Mouse (Mus musculus): ENCODE measurements around the gene Heyl.
"Not testable (repeated sequence)": the region's sequence is repeated elsewhere in the genome, so short reads cannot be mapped to it uniquely, and the experiment has no call there.

The Heyl gene

GRCm38 (mm10) chr4:123289038-123289437 lies 55.7 kb downstream of the Heyl start:
- DNase-seq = no peak

GRCm38 (mm10) chr4:123292390-123292789 lies 59.0 kb downstream of the Heyl start:
- DNase-seq = no peak

DNA sequence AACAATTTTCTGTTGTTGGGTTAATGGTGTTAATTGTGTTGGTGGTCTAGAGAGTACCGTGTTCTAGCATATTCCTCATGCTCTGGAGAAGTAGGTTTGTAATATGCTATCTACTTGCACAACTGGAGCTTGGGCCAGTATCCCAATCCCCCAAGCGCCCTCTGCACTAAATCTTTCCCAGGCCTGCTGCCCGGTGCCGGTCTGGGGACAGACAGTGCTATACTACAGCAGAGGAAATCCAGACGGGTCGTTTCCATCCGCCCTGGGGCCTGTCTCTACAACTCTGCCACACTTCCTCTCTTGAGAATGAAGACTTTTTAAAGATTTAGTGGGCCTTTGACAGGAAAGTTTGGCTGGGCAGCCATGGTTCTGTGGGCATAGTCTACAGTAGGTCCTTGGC lies 59.6 kb downstream of the Heyl start:
- no peak for DNase-seq

DNA sequence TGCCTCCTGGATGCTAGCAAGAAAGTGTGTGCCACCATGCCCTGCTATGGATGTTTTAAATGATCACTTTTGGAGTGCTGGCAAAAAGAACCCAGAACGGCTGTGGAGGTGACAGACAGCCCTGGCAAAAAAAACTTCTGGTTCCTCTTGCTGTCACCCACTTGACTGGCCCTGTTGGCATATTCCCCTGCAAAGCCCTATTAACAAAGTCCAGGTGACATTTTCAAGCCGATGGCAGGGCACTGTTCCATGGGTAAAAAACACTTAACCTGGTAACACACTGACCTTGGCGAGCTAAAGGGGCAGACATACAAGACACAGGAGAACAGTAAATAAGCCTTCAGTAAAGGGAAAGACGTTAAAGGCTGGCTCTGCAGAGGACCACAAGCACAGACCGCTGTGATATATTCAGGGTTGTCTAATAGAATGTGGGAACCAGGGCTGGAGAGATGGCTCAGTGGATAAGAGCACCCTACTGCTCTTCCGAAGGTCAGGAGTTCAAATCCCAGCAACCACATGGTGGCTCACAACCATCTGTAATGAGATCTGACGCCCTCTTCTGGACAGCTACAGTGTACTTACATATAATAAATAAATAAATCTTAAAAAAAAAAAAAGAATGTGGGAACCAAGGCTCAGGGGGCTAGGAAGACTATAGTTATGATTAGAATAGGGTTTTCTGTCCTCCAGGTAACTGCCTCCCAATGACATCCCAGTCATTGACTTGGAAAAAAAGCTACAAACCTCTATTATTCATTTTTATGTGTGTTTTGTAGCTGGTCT lies 60.5 kb downstream of the Heyl start:
- DNase-seq = no peak

DNA sequence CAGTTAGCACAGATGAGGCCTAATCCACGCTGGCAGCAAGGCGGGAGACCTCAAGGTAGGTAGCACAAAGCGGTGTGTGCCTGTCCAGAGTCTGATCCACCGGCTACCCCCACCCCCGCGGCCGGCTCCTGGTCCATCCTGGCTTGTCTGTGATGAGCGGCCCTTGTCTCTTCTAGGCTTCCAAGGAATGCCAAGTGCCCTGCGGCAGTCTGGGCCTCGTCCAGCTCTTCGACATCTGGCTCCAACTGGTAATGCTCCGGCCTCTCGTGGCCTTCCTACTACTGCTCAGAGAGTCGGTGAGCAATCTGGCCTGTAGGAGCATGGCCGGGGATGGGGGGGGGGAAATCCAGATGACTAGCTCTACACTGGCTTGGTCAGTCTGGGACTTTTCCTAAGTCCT lies 61.7 kb downstream of the Heyl start:
- not testable (repeated sequence) for DNase-seq

DNA sequence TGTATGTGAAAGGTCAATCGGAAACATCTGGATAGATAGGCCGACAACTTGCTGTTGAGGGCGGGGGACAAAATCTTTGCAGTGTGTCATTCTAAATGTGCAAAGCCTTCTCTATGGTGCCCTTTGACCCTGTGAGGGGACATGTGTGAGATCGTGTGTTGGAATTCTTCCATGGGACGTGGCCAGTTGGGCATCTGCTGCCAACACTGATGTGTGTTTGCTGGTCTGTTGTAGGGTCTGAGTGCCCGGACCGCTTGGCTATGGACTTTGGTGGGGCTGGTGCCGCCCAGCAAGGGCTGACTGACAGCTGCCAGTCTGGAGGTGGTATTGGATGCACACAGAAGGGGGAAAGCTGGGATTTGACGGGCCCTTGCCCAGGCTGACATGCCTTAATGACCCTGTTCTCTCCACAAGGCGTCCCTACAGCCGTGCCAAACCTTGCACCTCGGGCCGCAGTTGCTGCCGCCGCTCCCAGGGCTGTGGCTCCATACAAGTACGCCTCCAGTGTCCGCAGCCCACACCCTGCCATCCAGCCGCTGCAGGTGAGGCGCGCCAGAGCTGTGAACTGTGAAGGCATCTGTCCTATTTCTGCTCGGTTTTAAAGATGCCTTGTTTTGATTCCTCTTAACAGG lies 62.3 kb downstream of the Heyl start:
- peak; percentile 21 for DNase-seq

GRCm38 (mm10) chr4:123296148-123296534 lies 62.8 kb downstream of the Heyl start:
- no peak for DNase-seq

- DNase-seq = no peak
These were observed 64.0 kb downstream of the Heyl start for GRCm38 (mm10) chr4:123297195-123297960.

GRCm38 (mm10) chr4:123298226-123298625 lies 64.9 kb downstream of the Heyl start:
- peak; percentile 67 for DNase-seq

GRCm38 (mm10) chr4:123298980-123299670 lies 65.8 kb downstream of the Heyl start:
- peak; percentile 28 for DNase-seq

Data from lung, postnatal 10 days (tissue).